Mouse (Mus musculus) liver, postnatal 0 days (tissue): ENCODE data around the gene Bcr. TPM values are rescaled to one million over a fixed set of nuclear protein-coding genes. Genes with fewer than 3 reads are reported as not detected.
A peak's percentile ranks its signal among the peaks of the same experiment; 100 is the strongest.

ENCODE experiments used
- ATAC-seq: fragments of 200-750 bp; cut with Nextera tagmentation; 2 replicates; pipeline ENCODE4 v1.8.0; 2017; ENCODE audit warnings: mild to moderate bottlenecking, moderate library complexity
- DNase-seq: peaks from one replicate; pipeline ENCODE4 v3.0.0-alpha.2; 2016
- H3K27ac ChIP-seq: fragments of 300-500 bp; sonication (generic); 2 replicates; pipeline ENCODE4 v1.5.1; 2014; ENCODE audit warnings: antibody characterized with exemption, moderate library complexity, mild to moderate bottlenecking, low read depth
- H3K27me3 ChIP-seq: fragments of 300-500 bp; sonication (generic); 2 replicates; pipeline ENCODE4 v1.6.1; 2014; ENCODE audit warnings: low read length, control low read depth, mixed read lengths; ENCODE audit not compliant: insufficient read depth
- H3K36me3 ChIP-seq: fragments of 300-500 bp; sonication (generic); replicated peaks from 2 replicates; pipeline ENCODE4 v1.6.1; 2014; ENCODE audit warnings: mild to moderate bottlenecking, control low read depth, low read length, moderate library complexity, mixed read lengths; ENCODE audit not compliant: insufficient read depth
- H3K4me1 ChIP-seq: fragments of 300-500 bp; sonication (generic); 2 replicates; pipeline ENCODE4 v1.6.1; 2014; ENCODE audit warnings: antibody characterized with exemption, mild to moderate bottlenecking, control low read depth; ENCODE audit not compliant: insufficient read depth
- H3K4me2 ChIP-seq: fragments of 300-500 bp; sonication (generic); 2 replicates; pipeline ENCODE4 v1.6.1; 2014; ENCODE audit warnings: low read depth, mild to moderate bottlenecking, low read length, moderate library complexity, mixed read lengths
- H3K4me3 ChIP-seq: fragments of 300-500 bp; sonication (generic); 2 replicates; pipeline ENCODE4 v1.5.1; 2014; ENCODE audit warnings: low read depth, low read length
- H3K9ac ChIP-seq: fragments of 300-500 bp; sonication (generic); replicated peaks from 2 replicates; pipeline ENCODE4 v1.6.1; 2014; ENCODE audit warnings: mild to moderate bottlenecking, moderate library complexity
- H3K9me3 ChIP-seq: fragments of 300-500 bp; sonication (generic); 2 replicates; pipeline ENCODE4 v1.6.1; 2016; ENCODE audit warnings: mild to moderate bottlenecking, control low read depth, low read length, mixed read lengths
- CTCF ChIP-seq: sonication (generic); IDR thresholded peaks from 2 replicates; pipeline ENCODE4 v1.5.1; 2016; ENCODE audit warnings: antibody characterized with exemption, low read depth
- EP300 ChIP-seq: IDR thresholded peaks from 2 replicates; pipeline ENCODE4 v1.6.1; 2016; ENCODE audit warnings: antibody characterized with exemption, low read depth, mild to moderate bottlenecking
- WGBS: fragments of 180-500 bp; shearing (Covaris S2); extraction: QIAGEN DNeasy Blood & Tissue Kit; methylation state at CpG from one replicate; pipeline ENCODE4 v1.1.7; 2014; ENCODE audit not compliant: insufficient replicate concordance; 5-methylcytosine and 5-hydroxymethylcytosine counted together
- polyA plus RNA-seq: library from polyadenylated mRNA; unstranded; fragments of >200 nt; fragmentation: Nextera tagmentation; extraction: Ambion mirVana; gene quantifications from 2 replicates; pipeline ENCODE4 v1.2.1, GENCODE M21; 2015

Gene Bcr
- polyA plus RNA-seq, 1 experiment from 2014 or later, result 3.4 TPM

- 16% methylated on average over 6 of the region's 6 CpGs for WGBS
- TF ChIP-seq CTCF, result no peak
- TF ChIP-seq EP300, result no peak
- DNase-seq, result no peak
- Histone ChIP-seq H3K4me3 (no peak overlapping the region), H3K9me3 (no peaks in the 10 kb centered on the region), H3K36me3 (no peaks in the 10 kb centered on the region), H3K4me1 (peaks cover 42% of the 10 kb centered on the region), H3K4me2 (no peak overlapping the region), H3K9ac (no peak overlapping the region; the same call in 1 of the 2 replicates), H3K27me3 (no peaks in the 10 kb centered on the region), H3K27ac (peak overlapping the region; percentile 64)
- peak; percentile 48 for ATAC-seq
Observed at GRCm38 (mm10) chr10:75054125-75054524, 6.3 kb upstream of the Bcr start.

GRCm38 (mm10) chr10:75055672-75056071 lies 4.7 kb upstream of the Bcr start:
- Histone ChIP-seq H3K27ac (0 out of 2 replicates have a peak overlapping the region, but pooled peaks have one; percentile 1), H3K4me1 (peaks cover 50% of the 10 kb centered on the region), H3K4me3 (no peak overlapping the region), H3K9me3 (no peaks in the 10 kb centered on the region), H3K27me3 (no peaks in the 10 kb centered on the region), H3K9ac (no peak overlapping the region), H3K4me2 (no peak overlapping the region), H3K36me3 (no peaks in the 10 kb centered on the region)
- DNase-seq (peak; percentile 41), ATAC-seq (0 out of 2 replicates have a peak, but pooled peaks have one; percentile 1)
- TF ChIP-seq CTCF (no peak), EP300 (no peak)
- 50% methylated on average over 5 of the region's 5 CpGs for WGBS

- no peak overlapping the region for H3K27ac ChIP-seq
- TF ChIP-seq EP300 (no peak), CTCF (no peak)
- H3K9me3 ChIP-seq, result no peaks in the 10 kb centered on the region
- DNase-seq (no peak), ATAC-seq (no peak)
- H3K4me1 ChIP-seq, result peaks cover 50% of the 10 kb centered on the region
- H3K27me3 ChIP-seq, result no peaks in the 10 kb centered on the region
- H3K36me3 ChIP-seq, result no peaks in the 10 kb centered on the region
- no peak overlapping the region for H3K9ac ChIP-seq
- no peak overlapping the region for H3K4me3 ChIP-seq
- H3K4me2 ChIP-seq, result no peak overlapping the region
- WGBS, result 39% methylated on average over 4 of the region's 4 CpGs
Observed at GRCm38 (mm10) chr10:75056255-75056654, 4.1 kb upstream of the Bcr start.

- peaks cover 8% of the 10 kb centered on the region; the same call in 1 of the 2 replicates for H3K27me3 ChIP-seq
- no peak overlapping the region for H3K4me2 ChIP-seq
- no peaks in the 10 kb centered on the region for H3K9me3 ChIP-seq
- peaks cover 56% of the 10 kb centered on the region for H3K4me1 ChIP-seq
- ATAC-seq (no peak), DNase-seq (no peak)
- H3K27ac ChIP-seq, result no peak overlapping the region
- TF ChIP-seq EP300 (no peak), CTCF (no peak)
- no peak overlapping the region for H3K9ac ChIP-seq
- 75% methylated on average over 8 of the region's 8 CpGs for WGBS
- H3K36me3 ChIP-seq, result no peaks in the 10 kb centered on the region
- no peak overlapping the region for H3K4me3 ChIP-seq
Observed at GRCm38 (mm10) chr10:75058336-75058735, 2.1 kb upstream of the Bcr start.

- peaks cover 59% of the 10 kb centered on the region for H3K4me1 ChIP-seq
- H3K9me3 ChIP-seq, result no peaks in the 10 kb centered on the region
- ATAC-seq (no peak), DNase-seq (no peak)
- H3K4me2 ChIP-seq, result peak overlapping the region; percentile 86
- no peak overlapping the region for H3K4me3 ChIP-seq
- no peaks in the 10 kb centered on the region for H3K36me3 ChIP-seq
- TF ChIP-seq CTCF, result no peak
- TF ChIP-seq EP300, result no peak
- peak overlapping the region; percentile 66; the same call in 1 of the 2 replicates for H3K27ac ChIP-seq
- no peak overlapping the region for H3K9ac ChIP-seq
- 40% methylated on average over 9 of the region's 9 CpGs for WGBS
- peaks cover 8% of the 10 kb centered on the region; the same call in 1 of the 2 replicates for H3K27me3 ChIP-seq
Observed at GRCm38 (mm10) chr10:75058761-75059395, 1.5 kb upstream of the Bcr start.

- peak overlapping the region; percentile 2; the same call in 1 of the 2 replicates for H3K9ac ChIP-seq
- TF ChIP-seq EP300 (no peak), CTCF (peak; percentile 85)
- peak overlapping the region; percentile 66; the same call in 1 of the 2 replicates for H3K27ac ChIP-seq
- H3K9me3 ChIP-seq, result no peaks in the 10 kb centered on the region
- peaks cover 8% of the 10 kb centered on the region; the same call in 1 of the 2 replicates for H3K27me3 ChIP-seq
- peak; percentile 35; the same call in 1 of the 2 replicates for ATAC-seq
- peaks cover 54% of the 10 kb centered on the region for H3K4me1 ChIP-seq
- H3K4me3 ChIP-seq, result peak overlapping the region; percentile 73
- WGBS, result under 1% methylated on average over 11 of the region's 11 CpGs
- H3K4me2 ChIP-seq, result peak overlapping the region; percentile 86
- no peaks in the 10 kb centered on the region for H3K36me3 ChIP-seq
- peak; percentile 66 for DNase-seq
Observed at GRCm38 (mm10) chr10:75059396-75059795, 996 bp upstream of the Bcr start.
